Mouse (Mus musculus) midbrain, embryonic 15.5 days (tissue): Measurements from ENCODE around the gene Ctnnd2. TPM values are rescaled to one million over a fixed set of nuclear protein-coding genes. Genes with fewer than 3 reads are reported as not detected.

Source experiments
- ATAC-seq: fragments of 200-750 bp; cut with Nextera tagmentation; replicated peaks from 2 replicates; pipeline ENCODE4 v1.8.0; 2017; ENCODE audit warnings: moderate TSS enrichment
- H3K27ac ChIP-seq: fragments of 300-500 bp; sonication (generic); 2 replicates; pipeline ENCODE4 v1.5.1; 2015; ENCODE audit warnings: mild to moderate bottlenecking, inconsistent platforms
- H3K27me3 ChIP-seq: fragments of 300-500 bp; sonication (generic); replicated peaks from 2 replicates; pipeline ENCODE4 v1.6.1; 2015; ENCODE audit warnings: inconsistent platforms
- H3K36me3 ChIP-seq: fragments of 300-500 bp; sonication (generic); replicated peaks from 2 replicates; pipeline ENCODE4 v1.6.1; 2015; ENCODE audit warnings: inconsistent platforms
- H3K4me1 ChIP-seq: fragments of 300-500 bp; sonication (generic); 2 replicates; pipeline ENCODE4 v1.6.1; 2015; ENCODE audit warnings: inconsistent platforms
- H3K4me2 ChIP-seq: fragments of 300-500 bp; sonication (generic); 2 replicates; pipeline ENCODE4 v1.6.1; 2015; ENCODE audit warnings: inconsistent platforms, mild to moderate bottlenecking, moderate library complexity
- H3K4me3 ChIP-seq: fragments of 300-500 bp; sonication (generic); 2 replicates; pipeline ENCODE4 v1.5.1; 2015; ENCODE audit warnings: mild to moderate bottlenecking, inconsistent platforms
- H3K9ac ChIP-seq: fragments of 300-500 bp; sonication (generic); 2 replicates; pipeline ENCODE4 v1.6.1; 2015; ENCODE audit warnings: mild to moderate bottlenecking, inconsistent platforms
- H3K9me3 ChIP-seq: fragments of 300-500 bp; sonication (generic); 2 replicates; pipeline ENCODE4 v1.6.1; 2016; ENCODE audit warnings: inconsistent platforms
- WGBS: fragments of 180-500 bp; shearing (Covaris S2); methylation state at CpG from one replicate; pipeline ENCODE4 v1.1.7; 2015; ENCODE audit warnings: mixed read lengths; 5-methylcytosine and 5-hydroxymethylcytosine counted together
- polyA plus RNA-seq: library from polyadenylated mRNA; unstranded; fragments of >200 nt; fragmentation: Nextera tagmentation; extraction: Ambion mirVana; gene quantifications from 2 replicates; pipeline ENCODE4 v1.2.1, GENCODE M21; 2015

The Ctnnd2 gene
- polyA plus RNA-seq, 1 experiment from 2014 or later, result 72.2 TPM

GRCm38 (mm10) chr15:30570254-30570800 is 397.9 kb downstream of the Ctnnd2 start:
- Histone ChIP-seq H3K4me2 (no peak overlapping the region), H3K36me3 (no peaks in the 10 kb centered on the region), H3K4me1 (peaks cover 5% of the 10 kb centered on the region; the same call in 1 of the 2 replicates), H3K27me3 (no peaks in the 10 kb centered on the region), H3K4me3 (no peak overlapping the region), H3K27ac (no peak overlapping the region), H3K9ac (no peak overlapping the region), H3K9me3 (no peaks in the 10 kb centered on the region; the same call in 1 of the 2 replicates)
- no peak for ATAC-seq
- 75% methylated on average over 8 of the region's 8 CpGs for WGBS

GRCm38 (mm10) chr15:30587446-30587845 is 415.1 kb downstream of the Ctnnd2 start:
- H3K9ac ChIP-seq, result no peak overlapping the region
- 79% methylated on average over 5 of the region's 5 CpGs for WGBS
- H3K4me2 ChIP-seq, result no peak overlapping the region
- no peaks in the 10 kb centered on the region for H3K36me3 ChIP-seq
- H3K4me1 ChIP-seq, result no peaks in the 10 kb centered on the region
- no peaks in the 10 kb centered on the region for H3K9me3 ChIP-seq
- no peak overlapping the region for H3K27ac ChIP-seq
- no peak overlapping the region for H3K4me3 ChIP-seq
- H3K27me3 ChIP-seq, result no peaks in the 10 kb centered on the region
- ATAC-seq, result no peak

- no peak overlapping the region for H3K4me2 ChIP-seq
- H3K36me3 ChIP-seq, result no peaks in the 10 kb centered on the region; the same call in 1 of the 2 replicates
- no peaks in the 10 kb centered on the region for H3K27me3 ChIP-seq
- no peak overlapping the region for H3K9ac ChIP-seq
- WGBS, result 95% methylated on average over 6 of the region's 6 CpGs
- H3K27ac ChIP-seq, result no peak overlapping the region
- no peaks in the 10 kb centered on the region for H3K4me1 ChIP-seq
- no peak for ATAC-seq
- H3K4me3 ChIP-seq, result no peak overlapping the region
- H3K9me3 ChIP-seq, result no peaks in the 10 kb centered on the region
Measured at GRCm38 (mm10) chr15:30590865-30591264, 418.5 kb downstream of the Ctnnd2 start.

GRCm38 (mm10) chr15:30595507-30595906 is 423.1 kb downstream of the Ctnnd2 start:
- H3K4me2 ChIP-seq, result no peak overlapping the region
- no peaks in the 10 kb centered on the region for H3K4me1 ChIP-seq
- WGBS, result 34% methylated on average over 1 of the region's 1 CpGs
- H3K27me3 ChIP-seq, result no peaks in the 10 kb centered on the region
- no peaks in the 10 kb centered on the region for H3K9me3 ChIP-seq
- ATAC-seq, result no peak
- H3K9ac ChIP-seq, result no peak overlapping the region
- no peak overlapping the region for H3K4me3 ChIP-seq
- H3K36me3 ChIP-seq, result no peaks in the 10 kb centered on the region; the same call in 1 of the 2 replicates
- H3K27ac ChIP-seq, result no peak overlapping the region

- H3K27ac ChIP-seq, result no peak overlapping the region
- no peak overlapping the region for H3K9ac ChIP-seq
- 0 out of 2 replicates have a peak, but pooled peaks cover 3% of the 10 kb centered on the region for H3K4me1 ChIP-seq
- H3K36me3 ChIP-seq, result no peaks in the 10 kb centered on the region
- no peak overlapping the region for H3K4me2 ChIP-seq
- WGBS, result 87% methylated on average over 7 of the region's 7 CpGs
- no peak overlapping the region for H3K4me3 ChIP-seq
- no peak for ATAC-seq
- H3K9me3 ChIP-seq, result no peaks in the 10 kb centered on the region
- H3K27me3 ChIP-seq, result no peaks in the 10 kb centered on the region
Measured at GRCm38 (mm10) chr15:30610613-30611012, 438.2 kb downstream of the Ctnnd2 start.

GRCm38 (mm10) chr15:30615451-30615850 is 443.1 kb downstream of the Ctnnd2 start:
- Histone ChIP-seq H3K4me1 (0 out of 2 replicates have a peak, but pooled peaks cover 3% of the 10 kb centered on the region), H3K36me3 (0 out of 2 replicates have a peak, but pooled peaks cover 4% of the 10 kb centered on the region), H3K27ac (no peak overlapping the region), H3K4me2 (no peak overlapping the region), H3K4me3 (no peak overlapping the region), H3K9me3 (no peaks in the 10 kb centered on the region), H3K9ac (no peak overlapping the region), H3K27me3 (no peaks in the 10 kb centered on the region)
- ATAC-seq, result no peak
- WGBS, result 40% methylated on average over 7 of the region's 7 CpGs

GRCm38 (mm10) chr15:30616861-30617260 is 444.5 kb downstream of the Ctnnd2 start:
- Histone ChIP-seq H3K9me3 (no peaks in the 10 kb centered on the region), H3K27me3 (no peaks in the 10 kb centered on the region), H3K4me1 (0 out of 2 replicates have a peak, but pooled peaks cover 3% of the 10 kb centered on the region), H3K4me2 (no peak overlapping the region), H3K36me3 (0 out of 2 replicates have a peak, but pooled peaks cover 4% of the 10 kb centered on the region), H3K9ac (no peak overlapping the region), H3K27ac (no peak overlapping the region), H3K4me3 (no peak overlapping the region)
- WGBS, result 95% methylated on average over 3 of the region's 3 CpGs
- no peak for ATAC-seq

- H3K9me3 ChIP-seq, result no peaks in the 10 kb centered on the region
- no peak overlapping the region for H3K4me2 ChIP-seq
- H3K36me3 ChIP-seq, result 0 out of 2 replicates have a peak, but pooled peaks cover 4% of the 10 kb centered on the region
- WGBS, result 48% methylated on average over 2 of the region's 2 CpGs
- no peak for ATAC-seq
- H3K4me3 ChIP-seq, result no peak overlapping the region
- no peak overlapping the region for H3K27ac ChIP-seq
- no peaks in the 10 kb centered on the region for H3K27me3 ChIP-seq
- H3K9ac ChIP-seq, result no peak overlapping the region
- no peaks in the 10 kb centered on the region for H3K4me1 ChIP-seq
Measured at GRCm38 (mm10) chr15:30617932-30618331, 445.5 kb downstream of the Ctnnd2 start.

GRCm38 (mm10) chr15:30628524-30628923 is 456.1 kb downstream of the Ctnnd2 start:
- no peaks in the 10 kb centered on the region for H3K27me3 ChIP-seq
- 25% methylated on average over 3 of the region's 3 CpGs for WGBS
- H3K36me3 ChIP-seq, result no peaks in the 10 kb centered on the region

GRCm38 (mm10) chr15:30632113-30632735 is 459.8 kb downstream of the Ctnnd2 start:
- no peak overlapping the region for H3K4me3 ChIP-seq
- H3K4me2 ChIP-seq, result no peak overlapping the region
- no peaks in the 10 kb centered on the region for H3K36me3 ChIP-seq
- H3K27ac ChIP-seq, result no peak overlapping the region
- 80% methylated on average over 7 of the region's 7 CpGs for WGBS
- H3K27me3 ChIP-seq, result no peaks in the 10 kb centered on the region
- no peak for ATAC-seq
- H3K4me1 ChIP-seq, result peaks cover 9% of the 10 kb centered on the region
- H3K9me3 ChIP-seq, result no peaks in the 10 kb centered on the region
- no peak overlapping the region for H3K9ac ChIP-seq

More at GRCm38 (mm10) chr15:30628524-30628923, 456.1 kb downstream of the Ctnnd2 start:
- Histone ChIP-seq H3K9ac (no peak overlapping the region), H3K9me3 (no peaks in the 10 kb centered on the region), H3K4me2 (no peak overlapping the region), H3K27ac (no peak overlapping the region), H3K4me3 (no peak overlapping the region), H3K4me1 (peaks cover under 1% of the 10 kb centered on the region; the same call in 1 of the 2 replicates)
- ATAC-seq, result no peak

- 18% methylated on average over 2 of the region's 2 CpGs for WGBS
- Histone ChIP-seq H3K9ac (no peak overlapping the region), H3K27me3 (no peaks in the 10 kb centered on the region), H3K4me3 (no peak overlapping the region), H3K4me2 (no peak overlapping the region), H3K27ac (peak overlapping the region; percentile 55; the same call in 1 of the 2 replicates), H3K4me1 (peaks cover 9% of the 10 kb centered on the region), H3K36me3 (no peaks in the 10 kb centered on the region), H3K9me3 (no peaks in the 10 kb centered on the region)
- peak; percentile 72; the same call in 1 of the 2 replicates for ATAC-seq
Measured at GRCm38 (mm10) chr15:30633917-30634316, 461.5 kb downstream of the Ctnnd2 start.

GRCm38 (mm10) chr15:30634522-30634921 is 462.1 kb downstream of the Ctnnd2 start:
- H3K4me1 ChIP-seq, result peaks cover 9% of the 10 kb centered on the region
- 14% methylated on average over 5 of the region's 5 CpGs for WGBS
- ATAC-seq, result peak; percentile 86
- H3K9me3 ChIP-seq, result no peaks in the 10 kb centered on the region
- H3K27ac ChIP-seq, result peak overlapping the region; percentile 80
- H3K4me3 ChIP-seq, result no peak overlapping the region
- H3K27me3 ChIP-seq, result no peaks in the 10 kb centered on the region
- no peak overlapping the region for H3K9ac ChIP-seq
- no peak overlapping the region for H3K4me2 ChIP-seq
- H3K36me3 ChIP-seq, result no peaks in the 10 kb centered on the region

GRCm38 (mm10) chr15:30640651-30641050 is 468.3 kb downstream of the Ctnnd2 start:
- 91% methylated on average over 5 of the region's 5 CpGs for WGBS
- H3K27ac ChIP-seq, result no peak overlapping the region

More at GRCm38 (mm10) chr15:30640651-30641050, 468.3 kb downstream of the Ctnnd2 start:
- no peaks in the 10 kb centered on the region for H3K9me3 ChIP-seq
- H3K27me3 ChIP-seq, result no peaks in the 10 kb centered on the region
- H3K4me3 ChIP-seq, result no peak overlapping the region
- no peak for ATAC-seq
- no peak overlapping the region for H3K4me2 ChIP-seq
- H3K4me1 ChIP-seq, result no peaks in the 10 kb centered on the region
- no peaks in the 10 kb centered on the region for H3K36me3 ChIP-seq
- H3K9ac ChIP-seq, result no peak overlapping the region
